Mouse (Mus musculus) myocyte (in vitro differentiated cells): Measurements from ENCODE around the gene Vps37b.

Experiments
- CEBPB ChIP-seq: IDR thresholded peaks from 2 replicates; pipeline ENCODE4 v1.6.1; 2011; ENCODE audit warnings: mild to moderate bottlenecking, moderate library complexity; ENCODE audit not compliant: poor library complexity, insufficient read depth, severe bottlenecking
- E2F4 ChIP-seq: IDR thresholded peaks from one replicate; pipeline ENCODE4 v1.6.1; 2011; ENCODE audit warnings: mild to moderate bottlenecking, control low read depth, moderate library complexity; ENCODE audit not compliant: insufficient read depth
- MAX ChIP-seq: IDR thresholded peaks from one replicate; pipeline ENCODE4 v1.6.1; 2011; ENCODE audit warnings: low read depth, mild to moderate bottlenecking, control low read depth
- MYOD1 ChIP-seq, 3 experiments: IDR thresholded peaks; one replicate each; pipeline ENCODE4 v1.6.1; 2011; ENCODE audit warnings: control low read depth in 2 of 3, low read depth in 2 of 3, mild to moderate bottlenecking in 2 of 3, moderate library complexity in 1 of 3; ENCODE audit not compliant: insufficient read length in 2 of 3, control insufficient read depth in 1 of 3
- MYOG ChIP-seq, 3 experiments: IDR thresholded peaks; one replicate each; pipeline ENCODE4 v1.6.1; 2011; ENCODE audit warnings: control low read depth in 2 of 3, low read depth in 2 of 3, mild to moderate bottlenecking in 2 of 3; ENCODE audit not compliant: insufficient read length in 2 of 3, control insufficient read depth in 1 of 3, insufficient read depth in 1 of 3
- POLR2A ChIP-seq: IDR thresholded peaks from one replicate; pipeline ENCODE4 v1.6.1; 2011; ENCODE audit warnings: low read depth, mild to moderate bottlenecking, control low read depth, moderate library complexity; ENCODE audit not compliant: insufficient read length
- POLR2AphosphoS2 ChIP-seq: IDR thresholded peaks from one replicate; pipeline ENCODE4 v1.6.1; 2011; ENCODE audit warnings: low read depth, control low read depth; ENCODE audit not compliant: insufficient read length
- REST ChIP-seq: IDR thresholded peaks from one replicate; pipeline ENCODE4 v1.6.1; 2011; ENCODE audit warnings: mild to moderate bottlenecking, control low read depth, moderate library complexity; ENCODE audit not compliant: insufficient read depth, insufficient read length
- SRF ChIP-seq: IDR thresholded peaks from one replicate; pipeline ENCODE4 v1.6.1; 2011; ENCODE audit warnings: low read depth; ENCODE audit not compliant: control insufficient read depth, insufficient read length
- TCF12 ChIP-seq: IDR thresholded peaks from one replicate; pipeline ENCODE4 v1.6.1; 2011; ENCODE audit warnings: mild to moderate bottlenecking, control low read depth; ENCODE audit not compliant: poor library complexity, insufficient read depth, severe bottlenecking
- TCF3 ChIP-seq: IDR thresholded peaks from one replicate; pipeline ENCODE4 v1.6.1; 2011; ENCODE audit warnings: low read depth, control low read depth; ENCODE audit not compliant: insufficient read length
- USF1 ChIP-seq: IDR thresholded peaks from one replicate; pipeline ENCODE4 v1.6.1; 2011; ENCODE audit warnings: low read depth, mild to moderate bottlenecking, control low read depth, moderate library complexity

DNA sequence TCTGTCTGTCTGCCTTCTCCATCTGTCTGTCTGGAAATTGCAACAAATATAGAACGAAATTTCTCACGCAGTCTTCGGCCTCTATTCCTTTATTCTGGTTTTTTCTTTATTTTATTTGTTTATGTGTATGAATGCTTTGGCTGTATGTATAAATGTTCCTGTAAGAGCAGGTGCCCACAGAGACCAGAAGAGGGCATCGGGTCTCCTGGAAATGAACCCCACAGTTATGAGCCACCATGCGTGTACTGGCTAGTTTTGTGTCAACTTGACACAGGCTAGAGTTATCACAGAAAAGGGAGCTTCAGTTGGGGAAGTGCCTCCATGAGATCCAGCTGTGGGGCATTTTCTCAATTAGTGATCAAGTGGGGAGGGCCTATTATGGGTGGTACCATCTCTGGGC is 11.9 kb upstream of the Vps37b start:
- TF ChIP-seq USF1 (no peak), POLR2AphosphoS2 (no peak), POLR2A (no peak), TCF12 (no peak), MYOG (IDR thresholded peaks at IDR 0.05; ENCODE audit: control insufficient read depth in 1 of 3, insufficient read depth in 1 of 3, insufficient read length in 2 of 3, low read depth in 2 of 3) (no peak), MYOD1 (IDR thresholded peaks at IDR 0.05; ENCODE audit: control insufficient read depth in 1 of 3, insufficient read length in 2 of 3, low read depth in 2 of 3) (no peak), MAX (no peak), CEBPB (no peak), E2F4 (no peak), REST (no peak), SRF (no peak), TCF3 (no peak)
